Mouse (Mus musculus) small intestine, adult 10 weeks (tissue): Measurements from ENCODE around the gene Dapk2. TPM values are rescaled to one million over a fixed set of nuclear protein-coding genes. Genes with fewer than 3 reads are reported as not detected.

Experiments
- polyA plus RNA-seq: library from polyadenylated mRNA; stranded (reverse); fragments of 350-450 nt; fragmentation: Illumina TruSeq; extraction: RNeasy Lipid Tissue Mini Kit (QIAGEN cat#74804); gene quantifications from one replicate; pipeline ENCODE4 v1.2.3, GENCODE M21; 2014; ENCODE audit warnings: low replicate concordance

The Dapk2 gene
- polyA plus RNA-seq = 9.5 TPM

DNA sequence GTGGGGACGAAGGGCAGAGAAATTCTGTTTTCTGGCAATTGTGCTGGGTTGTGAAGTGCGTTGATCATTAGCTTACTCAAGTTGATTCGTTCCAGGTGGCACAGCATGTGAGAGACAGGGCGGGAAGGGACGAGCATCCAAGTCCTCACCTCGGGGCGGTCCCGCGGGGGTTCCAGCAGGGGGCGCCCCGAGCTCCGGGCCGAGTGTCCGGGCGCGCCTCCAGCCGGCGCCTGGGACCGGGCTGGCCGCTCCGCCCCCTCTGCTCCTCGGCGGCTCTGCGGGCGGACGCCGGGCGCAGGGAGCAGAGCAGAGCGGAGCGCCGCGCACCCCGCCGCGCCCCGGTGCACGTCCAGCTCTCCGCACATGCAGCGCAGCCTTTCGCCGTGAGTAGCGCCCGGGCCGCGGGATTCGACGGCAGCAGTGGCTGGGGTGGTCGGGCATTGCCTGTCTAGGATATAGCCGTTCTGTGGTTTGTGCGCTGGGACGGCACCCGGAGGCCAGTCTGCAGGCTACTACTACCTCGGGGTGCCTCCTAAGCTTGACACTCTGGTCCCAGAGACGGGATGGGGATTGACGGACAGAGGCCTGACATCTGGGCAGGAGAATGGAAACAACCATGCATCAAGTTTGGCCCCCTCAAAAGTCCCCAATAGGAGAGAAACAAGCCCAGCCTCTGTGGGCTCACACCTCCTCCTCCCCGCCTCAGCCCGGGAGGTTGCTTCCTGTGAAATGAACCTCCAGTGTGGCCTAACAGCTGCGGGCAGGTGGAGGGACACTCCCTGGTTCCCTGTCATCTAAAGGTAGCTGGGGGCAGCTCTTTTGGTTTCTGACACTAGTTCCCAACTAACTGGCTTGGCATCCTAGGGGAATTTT lies at the start of gene Dapk2:
Dapk2 (plus strand) TSS at position 266 of the 873 bp plus-strand sequence.

DNA sequence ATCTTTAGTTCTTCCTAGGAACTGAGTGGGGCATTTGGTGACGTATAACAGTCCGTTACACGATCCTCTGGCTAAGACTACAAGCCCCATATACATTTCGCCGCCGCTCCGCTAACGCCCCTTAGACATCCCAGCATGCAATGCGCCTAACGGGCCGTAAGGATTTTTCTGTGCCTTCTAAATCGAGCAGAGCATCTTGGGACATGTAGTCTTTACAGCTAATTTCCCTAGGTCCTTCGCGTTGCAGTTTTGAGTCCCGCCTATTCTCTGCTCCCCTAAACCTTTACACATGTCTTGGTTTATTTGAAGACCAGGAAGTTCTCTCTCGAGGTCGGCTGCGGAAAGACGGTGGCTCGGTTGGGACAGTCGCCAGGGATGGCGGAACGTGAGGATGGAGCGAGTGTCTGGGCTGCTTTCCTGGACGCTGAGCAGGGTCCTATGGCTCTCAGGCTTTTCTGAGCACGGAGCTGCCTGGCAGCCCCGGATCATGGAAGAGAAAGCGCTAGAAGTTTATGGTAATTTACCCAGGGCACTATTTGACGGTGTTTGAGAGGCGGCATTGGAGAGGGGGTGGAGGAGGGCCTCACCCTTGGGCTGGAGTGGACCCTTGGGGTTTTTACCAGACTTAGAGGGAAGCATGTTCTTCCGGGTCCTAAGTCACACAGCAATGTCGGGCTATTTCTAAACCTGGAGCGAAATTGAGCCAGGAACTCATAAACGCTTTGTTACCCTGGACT lies 31.4 kb upstream of the Dapk2 start, which contains the start of the genes Snx1 and Ciao2a:
Snx1 (minus strand) TSS at position 132 of the 737 bp plus-strand sequence.
Ciao2a (plus strand) TSS at position 156 of the 737 bp plus-strand sequence.

Other genes starting within 250 kb of the Dapk2 start
- 44.6 TPM for gene Trip4, start 249.4 kb upstream of the Dapk2 start, polyA plus RNA-seq
- 35.6 TPM for gene Csnk1g1, start 249.3 kb upstream of the Dapk2 start, polyA plus RNA-seq
- 172 TPM for gene Ppib, start 98.0 kb upstream of the Dapk2 start, polyA plus RNA-seq
- gene Snx22, start 88.5 kb upstream of the Dapk2 start, polyA plus RNA-seq = not detected
- gene Snx1, start 31.6 kb upstream of the Dapk2 start, polyA plus RNA-seq = 87.4 TPM
- 191 TPM for gene Ciao2a, start 31.6 kb upstream of the Dapk2 start, polyA plus RNA-seq
- 25.1 TPM for gene Herc1, start 192.2 kb downstream of the Dapk2 start, polyA plus RNA-seq